Mouse (Mus musculus) CH12.LX (cell line): ENCODE measurements at regions not wholly inside any gene's neighbourhood (a gene's known extent, or its start where the extent isn't known, plus 50 kb on each side); places are given as distances from the start of the nearest gene placed in this dataset.

Source experiments
- BHLHE40 ChIP-seq: IDR thresholded peaks from 2 replicates; pipeline ENCODE4 v1.6.1; 2011; ENCODE audit warnings: mild to moderate bottlenecking, low read depth, low read length, improper control_type of control experiment
- TBP ChIP-seq: conservative IDR thresholded peaks from 2 replicates; pipeline ENCODE4 v1.6.1; 2011; ENCODE audit warnings: low read depth, low read length, improper control_type of control experiment

- no peak for TF ChIP-seq TBP
- TF ChIP-seq BHLHE40: peak; percentile 76
Measured at GRCm38 (mm10) chr11:52618646-52619045, 145.8 kb upstream of the Fstl4 start.
